Mouse (Mus musculus): ENCODE measurements around the gene Map3k6.

GRCm38 (mm10) chr4:133233285-133233976, 7.2 kb upstream of the Map3k6 start:
- TF ChIP-seq CTCF (IDR thresholded peaks at IDR 0.05; ENCODE audit: control insufficient read depth, insufficient read depth, insufficient replicate concordance, low read depth, low read length) (peak; percentile 26; the same call in 1 of the 2 replicates), POLR2A (IDR thresholded peaks at IDR 0.05; ENCODE audit: control insufficient read depth, low read depth, low read length) (no peak)

All from testis, adult 2 months (tissue).